Mouse (Mus musculus) spleen, postnatal 4 days (tissue): ENCODE measurements around the gene Casp14.
"Not testable (repeated sequence)": the region's sequence is repeated elsewhere in the genome, so short reads cannot be mapped to it uniquely, and the experiment has no call there.

Experiments used
- DNase-seq, 2 experiments: peaks; one replicate each; pipeline ENCODE4 v3.0.0; 2022; ENCODE audit warnings: low spot score in 2 of 2

Gene Casp14

DNA sequence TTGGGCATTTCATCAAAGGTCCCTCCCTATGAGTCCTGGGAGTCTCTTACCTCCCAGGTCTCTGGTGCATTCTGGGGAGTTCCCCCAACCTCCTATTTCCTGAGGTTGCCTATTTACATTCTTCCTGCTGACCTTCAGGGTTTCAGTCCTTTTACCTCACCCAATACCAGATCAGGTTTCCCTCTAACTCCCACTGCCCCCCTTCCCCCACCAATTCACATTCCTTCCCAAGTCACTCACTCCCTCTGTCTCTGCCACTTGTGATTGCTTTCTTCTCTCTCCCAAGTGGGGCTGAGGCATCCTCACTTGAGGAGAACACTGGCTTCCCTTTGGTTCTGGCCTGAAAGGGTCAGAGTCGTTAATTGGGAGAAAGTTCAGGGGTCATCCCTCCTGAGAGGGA, 48.0 kb downstream of the Casp14 start:
- not testable (repeated sequence) for DNase-seq

DNA sequence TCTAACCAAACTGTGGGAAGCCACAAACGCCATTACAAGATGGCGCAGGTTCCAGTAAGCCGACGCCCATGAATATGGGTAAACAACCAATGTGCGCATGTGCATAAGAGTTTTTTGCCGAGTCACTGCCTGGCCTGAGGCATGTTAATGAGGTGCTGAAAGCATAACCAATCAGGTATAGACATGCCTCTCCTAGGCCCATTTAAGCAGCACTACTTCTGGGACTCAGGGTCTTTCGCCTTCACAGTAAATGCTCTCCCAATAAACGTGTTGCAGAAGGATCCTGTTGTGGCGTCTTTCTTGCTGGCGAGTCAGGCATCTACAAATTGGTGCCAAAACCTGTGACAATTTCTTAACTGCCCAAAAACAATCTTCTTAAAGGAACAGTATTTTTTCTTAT, 51.4 kb downstream of the Casp14 start:
- not testable (repeated sequence) for DNase-seq

DNA sequence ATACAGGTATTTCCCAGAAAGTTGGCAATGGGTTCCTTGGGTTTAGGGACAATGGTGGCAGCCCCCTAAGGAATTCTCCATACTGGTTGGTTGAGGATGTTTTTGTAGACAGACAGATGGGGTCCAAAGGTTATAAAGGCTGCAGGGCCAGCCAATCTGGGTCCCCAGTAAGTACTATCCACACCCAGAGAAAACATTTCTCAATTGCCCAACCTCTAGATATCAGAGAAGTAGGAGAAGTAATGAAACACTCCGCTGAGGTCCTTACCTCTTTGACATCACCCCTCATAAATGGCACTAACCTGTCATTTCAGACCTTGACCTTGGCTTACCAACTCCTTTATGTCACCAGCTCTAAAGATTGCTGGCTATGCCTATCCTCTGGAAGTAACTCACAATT, 53.5 kb downstream of the Casp14 start:
- no peak for DNase-seq
